Mouse (Mus musculus) lung, postnatal 0 days (tissue): ENCODE results near the gene Steap4. TPM values are rescaled to one million over a fixed set of nuclear protein-coding genes. Genes with fewer than 3 reads are reported as not detected.
"Not testable (repeated sequence)": the region's sequence is repeated elsewhere in the genome, so short reads cannot be mapped to it uniquely, and the experiment has no call there.

Experiments
- ATAC-seq: fragments of 200-750 bp; cut with Nextera tagmentation; 2 replicates; pipeline ENCODE4 v1.8.0; 2017; ENCODE audit warnings: moderate library complexity
- DNase-seq: peaks from one replicate; pipeline ENCODE4 v3.0.0-alpha.2; 2016; ENCODE audit warnings: low spot score
- H3K27ac ChIP-seq: fragments of 300-500 bp; sonication (generic); 2 replicates; pipeline ENCODE4 v1.5.1; 2014; ENCODE audit warnings: antibody characterized with exemption, mild to moderate bottlenecking, low read length, mixed read lengths
- H3K27me3 ChIP-seq: fragments of 300-500 bp; sonication (generic); replicated peaks from 2 replicates; pipeline ENCODE4 v1.6.1; 2014; ENCODE audit warnings: low read length, mixed read lengths; ENCODE audit not compliant: insufficient read depth
- H3K36me3 ChIP-seq: fragments of 300-500 bp; sonication (generic); 2 replicates; pipeline ENCODE4 v1.6.1; 2014; ENCODE audit warnings: low read length, mixed read lengths; ENCODE audit not compliant: insufficient read depth
- H3K4me1 ChIP-seq: fragments of 300-500 bp; sonication (generic); 2 replicates; pipeline ENCODE4 v1.6.1; 2014; ENCODE audit warnings: antibody characterized with exemption, low read depth, low read length, mixed read lengths; ENCODE audit not compliant: insufficient read depth
- H3K4me2 ChIP-seq: fragments of 300-500 bp; sonication (generic); replicated peaks from 2 replicates; pipeline ENCODE4 v1.6.1; 2014; ENCODE audit warnings: low read depth, mild to moderate bottlenecking, low read length, moderate library complexity, mixed read lengths
- H3K4me3 ChIP-seq: fragments of 300-500 bp; sonication (generic); 2 replicates; pipeline ENCODE4 v1.5.1; 2014; ENCODE audit warnings: low read depth, low read length
- H3K9ac ChIP-seq: fragments of 300-500 bp; sonication (generic); replicated peaks from 2 replicates; pipeline ENCODE4 v1.6.1; 2014; ENCODE audit warnings: low read depth, mild to moderate bottlenecking
- H3K9me3 ChIP-seq: fragments of 300-500 bp; sonication (generic); 2 replicates; pipeline ENCODE4 v1.6.1; 2016; ENCODE audit warnings: low read length, mixed read lengths
- CTCF ChIP-seq: IDR thresholded peaks from 2 replicates; pipeline ENCODE4 v1.5.1; 2016; ENCODE audit warnings: antibody characterized with exemption, mild to moderate bottlenecking
- EP300 ChIP-seq: IDR thresholded peaks from 2 replicates; pipeline ENCODE4 v1.6.1; 2016; ENCODE audit warnings: antibody characterized with exemption, mild to moderate bottlenecking, control low read depth
- WGBS: fragments of 180-500 bp; shearing (Covaris S2); extraction: QIAGEN DNeasy Blood & Tissue Kit; methylation state at CpG from one replicate; pipeline ENCODE4 v1.1.7; 2014; 5-methylcytosine and 5-hydroxymethylcytosine counted together
- polyA plus RNA-seq: library from polyadenylated mRNA; unstranded; fragments of >200 nt; fragmentation: Nextera tagmentation; extraction: Ambion mirVana; gene quantifications from 2 replicates; pipeline ENCODE4 v1.2.1, GENCODE M21; 2015

Steap4 gene
- polyA plus RNA-seq, 1 experiment from 2014 or later, result 6.4 TPM

DNA sequence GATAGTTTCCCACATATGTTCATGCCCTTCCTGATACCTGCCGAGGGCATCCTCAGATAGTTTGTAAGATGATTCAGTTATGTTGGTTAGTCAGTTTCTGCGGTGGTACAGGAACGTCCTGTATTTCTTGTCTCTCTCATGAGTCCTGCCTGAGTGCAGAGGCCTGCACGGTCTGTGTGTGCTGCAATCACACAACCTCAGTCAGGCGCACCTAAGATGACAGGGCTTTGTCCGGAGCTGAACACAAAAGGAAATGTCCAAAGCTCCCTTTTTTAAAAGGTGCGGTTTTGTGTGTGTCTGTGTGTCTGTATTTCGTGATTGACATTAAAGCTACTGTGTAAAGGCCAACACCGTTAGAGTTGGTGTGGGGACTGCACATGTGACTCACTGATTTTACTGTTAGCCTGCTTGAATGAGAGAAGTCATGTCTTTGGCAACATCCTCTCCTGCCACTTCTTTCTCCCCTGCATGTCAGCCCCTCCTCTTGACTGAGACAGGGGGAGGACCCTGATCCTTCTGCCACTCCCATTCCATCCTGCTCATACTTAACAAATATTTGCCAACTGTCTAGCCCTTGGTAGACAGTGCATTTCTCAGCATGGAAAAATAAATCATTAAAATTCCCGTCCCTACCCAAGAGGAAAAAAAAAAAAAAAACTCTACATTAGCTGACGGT lies 14.4 kb downstream of the Steap4 start:
- H3K9me3 ChIP-seq, result no peaks in the 10 kb centered on the region
- TF ChIP-seq EP300 (no peak), CTCF (no peak)
- no peaks in the 10 kb centered on the region for H3K36me3 ChIP-seq
- H3K4me1 ChIP-seq, result no peaks in the 10 kb centered on the region
- DNase-seq, result no peak
- H3K27me3 ChIP-seq, result no peaks in the 10 kb centered on the region
- H3K4me2 ChIP-seq, result no peak overlapping the region
- H3K27ac ChIP-seq, result no peak overlapping the region
- no peak for ATAC-seq
- no peak overlapping the region for H3K4me3 ChIP-seq
- WGBS, result 65% methylated on average over 11 of the region's 11 CpGs
- H3K9ac ChIP-seq, result no peak overlapping the region

DNA sequence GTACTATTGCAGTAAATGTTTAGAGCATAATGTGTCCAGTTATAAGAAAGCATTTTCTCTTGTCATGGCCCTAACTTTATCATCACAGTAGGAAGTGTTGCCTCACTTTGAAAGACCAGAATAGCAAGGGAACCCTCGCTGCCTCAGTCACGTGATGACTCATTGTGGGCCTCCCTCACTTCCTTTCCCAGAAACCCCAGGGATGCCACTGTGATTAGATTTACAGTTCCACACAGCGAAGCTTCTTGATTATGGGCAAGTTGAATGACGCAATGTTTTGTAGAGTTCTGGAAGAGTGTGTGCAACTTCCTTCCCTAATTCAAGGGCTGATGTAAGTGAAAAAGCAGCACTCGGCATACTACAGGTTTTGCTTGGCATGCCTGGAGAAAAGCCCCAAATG lies 20.3 kb downstream of the Steap4 start:
- H3K4me1 ChIP-seq, result no peaks in the 10 kb centered on the region
- ATAC-seq, result peak; percentile 59
- WGBS, result 67% methylated on average over 5 of the region's 5 CpGs

DNA sequence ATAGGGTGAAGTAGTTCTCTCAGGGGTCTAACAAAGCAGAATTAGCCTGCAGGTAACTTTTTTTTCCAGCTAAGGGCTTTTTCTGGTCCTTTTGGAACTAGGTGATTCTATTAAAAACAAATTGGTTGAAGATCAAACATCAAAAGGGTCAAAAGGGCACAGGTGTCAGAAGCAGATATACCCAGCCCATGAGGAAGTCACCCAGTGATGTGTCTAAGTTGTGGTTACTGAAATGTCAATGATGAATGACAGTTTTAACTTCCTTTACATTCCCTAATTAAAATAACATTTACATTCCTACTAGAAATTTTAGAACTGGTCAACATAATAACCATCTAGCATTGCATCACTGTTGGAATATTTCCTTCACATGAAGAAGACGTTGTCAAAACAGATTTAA lies 27.7 kb downstream of the Steap4 start:
- Histone ChIP-seq H3K4me2 (no peak overlapping the region), H3K36me3 (no peaks in the 10 kb centered on the region), H3K4me1 (no peaks in the 10 kb centered on the region), H3K9ac (no peak overlapping the region), H3K27me3 (no peaks in the 10 kb centered on the region), H3K27ac (no peak overlapping the region), H3K4me3 (no peak overlapping the region), H3K9me3 (no peaks in the 10 kb centered on the region)
- 65% methylated on average over 1 of the region's 1 CpGs for WGBS
- ATAC-seq (no peak), DNase-seq (no peak)
- no peak for TF ChIP-seq CTCF
- no peak for TF ChIP-seq EP300

More for the DNA sequence above, 20.3 kb downstream of the Steap4 start:
- H3K4me3 ChIP-seq, result no peak overlapping the region
- no peak overlapping the region for H3K9ac ChIP-seq
- DNase-seq, result peak; percentile 35
- no peaks in the 10 kb centered on the region for H3K27me3 ChIP-seq
- H3K9me3 ChIP-seq, result no peaks in the 10 kb centered on the region
- no peaks in the 10 kb centered on the region for H3K36me3 ChIP-seq
- H3K4me2 ChIP-seq, result no peak overlapping the region
- no peak overlapping the region for H3K27ac ChIP-seq
- TF ChIP-seq EP300 (no peak), CTCF (no peak)

DNA sequence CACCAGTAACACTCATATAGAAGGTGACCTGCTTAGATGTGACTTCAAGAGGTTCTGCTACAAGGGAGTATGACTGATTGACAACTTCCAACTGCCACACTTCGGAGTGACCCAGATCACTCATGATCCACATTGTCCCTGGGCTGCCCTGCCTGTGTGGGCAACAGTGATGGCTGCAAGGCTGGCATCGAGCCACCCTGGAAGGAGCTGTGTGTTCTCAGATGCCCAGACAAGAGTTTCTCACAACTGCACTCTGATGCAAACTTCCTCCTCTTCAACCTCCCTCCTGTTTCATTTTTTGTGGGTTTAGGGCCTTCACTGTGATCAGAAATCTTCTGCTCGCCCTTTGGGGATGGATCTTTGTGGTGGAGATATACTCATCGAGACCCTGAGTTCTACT lies 28.2 kb downstream of the Steap4 start:
- H3K9me3 ChIP-seq, result no peaks in the 10 kb centered on the region
- no peak for DNase-seq
- WGBS, result 75% methylated on average over 4 of the region's 4 CpGs
- H3K9ac ChIP-seq, result no peak overlapping the region
- no peaks in the 10 kb centered on the region for H3K36me3 ChIP-seq
- ATAC-seq, result no peak
- H3K4me2 ChIP-seq, result no peak overlapping the region
- no peaks in the 10 kb centered on the region for H3K4me1 ChIP-seq
- no peak overlapping the region for H3K4me3 ChIP-seq
- no peak overlapping the region for H3K27ac ChIP-seq
- TF ChIP-seq CTCF (no peak), EP300 (no peak)
- no peaks in the 10 kb centered on the region for H3K27me3 ChIP-seq

DNA sequence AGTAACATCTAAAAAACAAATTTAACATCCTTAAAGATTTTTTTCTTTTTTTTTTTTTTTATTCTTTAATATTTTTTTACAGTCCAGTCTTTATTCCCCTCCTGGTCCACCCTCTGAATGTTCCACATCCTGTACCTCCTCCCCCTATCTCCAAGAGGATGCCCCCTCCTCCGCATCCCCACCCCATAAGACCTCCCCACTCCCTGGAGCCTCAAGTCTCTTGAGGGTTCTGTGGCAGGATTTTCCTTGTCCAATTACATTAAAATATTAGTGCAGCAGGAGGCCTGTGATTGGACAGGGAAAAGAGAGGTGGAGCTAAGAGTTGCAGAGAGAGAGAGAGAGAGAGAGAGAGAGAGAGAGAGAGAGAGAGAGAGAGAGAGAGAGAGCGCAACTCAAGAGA lies 31.4 kb downstream of the Steap4 start:
- H3K27me3 ChIP-seq, DNase-seq, H3K4me3 ChIP-seq, H3K4me1 ChIP-seq, ATAC-seq, H3K4me2 ChIP-seq, H3K27ac ChIP-seq, H3K9me3 ChIP-seq, H3K9ac ChIP-seq, H3K36me3 ChIP-seq: not testable (repeated sequence)
- 82% methylated on average over 2 of the region's 2 CpGs for WGBS

DNA sequence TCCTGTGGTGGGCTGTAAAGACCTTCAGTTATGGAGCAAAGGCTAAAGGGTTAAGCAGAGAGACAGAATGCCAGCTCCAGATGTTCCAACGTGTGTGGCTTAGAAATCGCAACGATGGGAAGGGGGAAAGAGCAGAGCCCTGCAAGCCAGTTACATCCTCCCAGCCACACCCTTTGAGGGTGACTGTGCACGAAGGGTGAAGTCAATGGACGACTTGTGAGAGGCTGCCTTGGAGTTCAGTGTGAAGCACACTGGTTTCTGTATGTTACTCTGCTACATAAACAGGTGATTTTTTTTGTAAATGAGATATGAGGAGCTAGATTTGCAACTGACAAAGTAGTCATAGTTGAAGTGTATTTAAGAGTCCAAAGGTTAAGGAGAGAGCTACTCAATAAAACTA lies 33.5 kb downstream of the Steap4 start:
- H3K27me3 ChIP-seq, result no peaks in the 10 kb centered on the region
- DNase-seq (no peak), ATAC-seq (no peak)
- no peak overlapping the region for H3K9ac ChIP-seq
- TF ChIP-seq CTCF (no peak), EP300 (no peak)
- H3K4me1 ChIP-seq, result no peaks in the 10 kb centered on the region
- H3K4me3 ChIP-seq, result no peak overlapping the region
- H3K4me2 ChIP-seq, result no peak overlapping the region
- 41% methylated on average over 5 of the region's 5 CpGs for WGBS
- no peak overlapping the region for H3K27ac ChIP-seq
- H3K9me3 ChIP-seq, result no peaks in the 10 kb centered on the region
- H3K36me3 ChIP-seq, result no peaks in the 10 kb centered on the region
